Mouse (Mus musculus): ENCODE measurements at regions not wholly inside any gene's neighbourhood (a gene's known extent, or its start where the extent isn't known, plus 50 kb on each side); places are given as distances from the start of the nearest gene placed in this dataset.

- TF ChIP-seq EP300 (IDR thresholded peaks at IDR 0.05; ENCODE audit: insufficient read depth, low read depth, low read length): no peak
- TF ChIP-seq CTCF (IDR thresholded peaks at IDR 0.05): no peak
Measured at GRCm38 (mm10) chr19:27537746-27538145, 108.1 kb upstream of the Pum3 start.

Measured in heart, adult 2 months (tissue).